Mouse (Mus musculus) heart, adult 2 months (tissue): Measurements from ENCODE around the gene Camk2d. TPM values are rescaled to one million over a fixed set of nuclear protein-coding genes. Genes with fewer than 3 reads are reported as not detected.

Experiments
- DNase-seq, 2 experiments: peaks; one replicate each; pipeline ENCODE4 v3.0.0; 2021
- H3K27ac ChIP-seq: fragments of 200-600 bp; 2 replicates; pipeline ENCODE4 v1.8.1; 2022
- H3K27me3 ChIP-seq: fragments of 200-500 bp; 2 replicates; pipeline ENCODE4 v1.6.1; 2012; ENCODE audit warnings: mild to moderate bottlenecking, low read length, inconsistent platforms, mixed read lengths; ENCODE audit not compliant: control insufficient read depth, insufficient read depth
- H3K36me3 ChIP-seq: fragments of 200-500 bp; 2 replicates; pipeline ENCODE4 v1.6.1; 2012; ENCODE audit warnings: low read length, inconsistent platforms; ENCODE audit not compliant: control insufficient read depth, insufficient read depth
- H3K4me1 ChIP-seq: fragments of 200-500 bp; 2 replicates; pipeline ENCODE4 v1.6.1; 2011; ENCODE audit warnings: low read length; ENCODE audit not compliant: control insufficient read depth, insufficient read depth
- H3K4me3 ChIP-seq: fragments of 200-600 bp; 2 replicates; pipeline ENCODE4 v1.8.1; 2022
- H3K79me2 ChIP-seq: fragments of 200-500 bp; replicated peaks from 2 replicates; pipeline ENCODE4 v1.6.1; 2012; ENCODE audit warnings: mild to moderate bottlenecking, inconsistent platforms, low read length, moderate library complexity, mixed read lengths; ENCODE audit not compliant: control insufficient read depth, insufficient read depth
- H3K9ac ChIP-seq: fragments of 200-500 bp; 2 replicates; pipeline ENCODE4 v1.6.1; 2012; ENCODE audit warnings: low read depth, mild to moderate bottlenecking, control low read depth, inconsistent platforms, low read length, mixed read lengths
- CTCF ChIP-seq: fragments of 200-600 bp; IDR thresholded peaks from 2 replicates; pipeline ENCODE4 v1.8.1; 2022; ENCODE audit warnings: antibody characterized with exemption, mild to moderate bottlenecking, moderate library complexity
- EP300 ChIP-seq: fragments of 200-500 bp; IDR thresholded peaks from 2 replicates; pipeline ENCODE4 v1.6.1; 2011; ENCODE audit warnings: low read depth, low read length, control low read depth; ENCODE audit not compliant: insufficient read depth
- POLR2A ChIP-seq: fragments of 200-500 bp; IDR thresholded peaks from 2 replicates; pipeline ENCODE4 v1.6.1; 2011; ENCODE audit warnings: mild to moderate bottlenecking, low read depth, low read length, control low read depth; ENCODE audit not compliant: insufficient read depth
- WGBS: fragments of 180-500 bp; shearing (Covaris S2); methylation state at CpG from one replicate; pipeline ENCODE4 v1.1.7; 2018; 5-methylcytosine and 5-hydroxymethylcytosine counted together
- intact Hi-C: fragments of 180-260 bp; cut with DNase I; formaldehyde crosslinking; loops from one replicate; pipeline ENCODE4 v1.15.1; 2025
- polyA plus RNA-seq: library from polyadenylated mRNA; depleted of rRNA; stranded (reverse); fragments of >200 nt; gene quantifications from 2 replicates; pipeline ENCODE4 v1.2.3, GENCODE M21; 2012
- total RNA-seq, 2 experiments: library from RNA; stranded (reverse); gene quantifications; 2 replicates each; pipeline ENCODE4 v1.2.3; 2021

Gene Camk2d
- total and polyA plus RNA-seq, 3 experiments: 131 to 135 (median 133) TPM

DNA sequence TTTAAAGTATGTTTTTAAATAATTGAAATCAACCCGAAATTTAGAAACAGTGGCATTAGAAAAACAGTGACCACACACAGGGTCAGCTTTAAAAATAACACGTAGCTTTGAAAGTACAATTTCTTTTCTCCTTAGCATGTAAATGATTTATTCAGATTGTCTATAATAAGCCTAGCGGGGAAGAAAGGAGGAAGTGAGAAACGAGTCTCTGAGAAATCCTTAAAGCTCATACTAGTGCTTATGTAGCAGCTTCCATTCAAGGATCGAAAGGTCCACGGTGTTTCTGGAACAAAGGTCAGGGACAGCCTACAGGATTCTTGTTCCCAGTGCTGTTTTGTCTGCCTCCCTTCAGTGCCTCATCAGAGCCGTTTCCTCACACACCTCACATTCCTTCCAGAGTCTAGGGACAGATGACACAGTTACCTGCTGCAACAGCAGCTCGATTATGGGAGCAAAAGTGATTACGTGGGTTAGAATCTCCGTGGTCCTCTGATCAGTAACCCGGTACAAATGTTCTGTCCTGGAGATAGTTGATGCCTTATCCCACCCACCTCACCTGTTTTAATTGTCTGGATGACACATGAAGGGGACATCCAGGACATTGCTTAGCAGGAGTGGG lies 17.5 kb downstream of the Camk2d start:
- Histone ChIP-seq H3K79me2 (peaks cover 3% of the 10 kb centered on the region), H3K9ac (no peak overlapping the region), H3K4me1 (peaks cover 26% of the 10 kb centered on the region), H3K27me3 (no peaks in the 10 kb centered on the region), H3K36me3 (peaks cover 40% of the 10 kb centered on the region), H3K27ac (peak overlapping the region; percentile 4; the same call in 1 of the 2 replicates), H3K4me3 (no peak overlapping the region)
- intact Hi-C loops: loop anchor here (5.0 kb wide), 1 partner anchor 79 kb away; no protein-coding TSS in a partner anchor
- WGBS: 43% methylated on average over 11 of the region's 11 CpGs
- no peak for TF ChIP-seq EP300
- no peak for TF ChIP-seq POLR2A
- TF ChIP-seq CTCF: no peak
- no peak for DNase-seq

DNA sequence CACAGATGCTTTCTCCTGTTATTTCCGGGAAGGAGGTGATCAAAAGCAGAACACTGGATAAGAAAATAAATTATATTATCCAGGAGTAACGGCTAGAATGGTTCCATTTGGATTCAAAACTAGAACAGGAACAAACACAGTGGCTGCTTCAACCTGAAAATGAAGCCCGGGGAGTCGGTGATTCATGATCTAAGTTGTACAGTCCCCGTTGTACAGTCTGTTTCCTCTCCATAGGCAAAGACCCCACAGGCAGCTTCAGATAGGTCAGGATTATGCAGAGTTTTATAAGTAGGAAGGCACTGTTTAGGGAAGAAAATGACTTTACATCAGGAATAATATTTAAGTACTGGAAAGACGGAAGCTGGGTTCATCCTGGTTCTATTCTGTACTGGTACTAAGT lies 19.2 kb downstream of the Camk2d start:
- no peak overlapping the region for H3K4me3 ChIP-seq
- peak overlapping the region; percentile 12; the same call in 1 of the 2 replicates for H3K27ac ChIP-seq

DNA sequence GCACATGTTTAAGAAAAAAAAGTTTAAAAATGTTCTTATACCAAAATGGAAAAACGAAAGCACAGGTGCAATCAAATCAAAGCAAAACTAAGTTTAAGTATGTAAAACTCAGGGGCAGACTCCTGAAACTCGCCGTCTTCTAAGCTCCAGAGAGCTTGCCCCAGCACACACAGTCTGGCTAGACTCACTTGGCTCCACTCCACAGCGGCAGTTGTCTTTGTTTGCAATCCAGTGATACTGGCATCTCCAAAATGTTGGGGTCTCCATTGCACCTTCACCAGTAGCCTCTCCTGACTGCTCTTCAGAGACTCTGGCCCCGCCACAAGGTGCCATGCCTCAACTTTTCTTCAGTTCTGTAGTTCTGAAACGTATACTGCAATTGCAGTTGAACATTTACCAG lies 24.1 kb downstream of the Camk2d start:
- H3K27me3 ChIP-seq: no peaks in the 10 kb centered on the region
- peaks cover 4% of the 10 kb centered on the region for H3K4me1 ChIP-seq
- H3K9ac ChIP-seq: no peak overlapping the region
- H3K79me2 ChIP-seq: peaks cover 6% of the 10 kb centered on the region
- intact Hi-C loops: no loop called here
- H3K27ac ChIP-seq: no peak overlapping the region
- DNase-seq: no peak
- WGBS: 87% methylated on average over 6 of the region's 6 CpGs
- no peak for TF ChIP-seq POLR2A
- TF ChIP-seq EP300: no peak
- no peak for TF ChIP-seq CTCF
- H3K36me3 ChIP-seq: peaks cover 25% of the 10 kb centered on the region
- no peak overlapping the region for H3K4me3 ChIP-seq

More for the DNA sequence above, 19.2 kb downstream of the Camk2d start:
- Histone ChIP-seq H3K36me3 (peaks cover 29% of the 10 kb centered on the region), H3K27me3 (no peaks in the 10 kb centered on the region), H3K79me2 (no peaks in the 10 kb centered on the region; the same call in 1 of the 2 replicates), H3K4me1 (peaks cover 16% of the 10 kb centered on the region), H3K9ac (no peak overlapping the region)
- 39% methylated on average over 6 of the region's 6 CpGs for WGBS
- no peak for DNase-seq
- intact Hi-C loops: no loop called here
- TF ChIP-seq POLR2A (no peak), EP300 (no peak), CTCF (no peak)

DNA sequence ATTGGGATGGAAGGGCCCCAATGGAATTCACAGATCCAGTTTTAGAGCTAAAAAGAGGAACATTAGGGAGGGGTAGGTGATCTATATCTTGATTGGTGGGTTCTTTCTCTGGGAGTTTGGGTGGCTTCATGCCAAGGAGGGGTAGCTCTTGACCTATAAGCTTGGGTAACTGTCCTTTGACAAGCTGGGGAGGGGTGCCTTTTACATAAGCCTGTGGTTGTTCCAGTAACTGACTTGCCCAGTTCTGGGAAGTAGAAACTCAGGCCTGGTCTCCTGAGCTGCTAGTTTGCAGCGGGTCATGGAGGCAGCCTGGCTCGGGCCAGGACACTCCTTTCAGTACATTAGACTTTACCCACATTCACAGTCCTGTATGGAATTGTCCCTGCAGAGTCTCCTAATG lies 26.4 kb downstream of the Camk2d start:
- intact Hi-C loops: no loop called here
- DNase-seq: no peak
- peaks cover 6% of the 10 kb centered on the region for H3K79me2 ChIP-seq
- H3K27me3 ChIP-seq: no peaks in the 10 kb centered on the region
- H3K4me1 ChIP-seq: peaks cover 6% of the 10 kb centered on the region
- TF ChIP-seq CTCF: no peak
- no peak for TF ChIP-seq POLR2A
- no peak for TF ChIP-seq EP300
- H3K9ac ChIP-seq: no peak overlapping the region
- peaks cover 22% of the 10 kb centered on the region for H3K36me3 ChIP-seq
- H3K4me3 ChIP-seq: no peak overlapping the region
- no peak overlapping the region for H3K27ac ChIP-seq
- WGBS: 83% methylated on average over 2 of the region's 2 CpGs

DNA sequence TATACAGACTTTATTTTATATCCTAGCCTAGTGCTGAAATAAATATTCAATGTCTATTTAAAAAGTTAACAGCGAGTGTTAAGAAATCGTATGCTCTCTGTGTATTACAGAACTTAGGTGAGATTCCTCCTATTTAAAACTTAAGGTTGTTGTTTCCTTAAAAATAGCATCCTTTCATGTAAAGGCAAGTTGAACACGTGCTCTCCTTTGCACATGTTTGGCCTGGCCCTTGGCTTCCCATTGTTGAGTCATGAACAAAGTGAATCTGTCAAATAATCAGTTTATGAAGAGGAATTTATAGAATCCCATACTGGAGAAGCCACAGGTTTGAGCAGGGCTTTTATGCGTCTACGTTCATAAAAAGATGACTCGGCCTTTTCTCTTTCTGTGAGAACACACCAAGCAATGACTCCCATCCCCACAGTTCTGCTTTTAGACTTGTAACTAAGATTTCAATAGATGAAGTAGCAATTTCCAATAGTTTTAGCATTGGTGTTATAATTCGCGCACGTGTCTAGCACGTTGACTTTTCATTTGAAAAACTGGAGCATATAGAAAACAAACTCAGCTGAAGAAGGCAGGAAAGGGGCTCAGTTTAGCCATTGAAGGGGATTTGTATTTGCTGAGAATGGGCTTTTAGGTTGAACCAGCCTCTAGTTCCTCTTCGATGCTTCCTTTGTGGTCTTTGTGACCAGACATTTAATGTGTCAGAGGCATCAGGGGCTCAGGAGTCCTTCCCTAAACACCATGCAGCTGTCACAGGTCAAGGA lies 29.1 kb downstream of the Camk2d start:
- Histone ChIP-seq H3K4me1 (peaks cover 15% of the 10 kb centered on the region), H3K4me3 (no peak overlapping the region), H3K27me3 (no peaks in the 10 kb centered on the region), H3K9ac (no peak overlapping the region), H3K79me2 (peaks cover 7% of the 10 kb centered on the region), H3K27ac (no peak overlapping the region), H3K36me3 (peaks cover 25% of the 10 kb centered on the region)
- WGBS: 87% methylated on average over 11 of the region's 11 CpGs
- TF ChIP-seq POLR2A (no peak), CTCF (no peak), EP300 (no peak)
- intact Hi-C loops: no loop called here
- no peak for DNase-seq

DNA sequence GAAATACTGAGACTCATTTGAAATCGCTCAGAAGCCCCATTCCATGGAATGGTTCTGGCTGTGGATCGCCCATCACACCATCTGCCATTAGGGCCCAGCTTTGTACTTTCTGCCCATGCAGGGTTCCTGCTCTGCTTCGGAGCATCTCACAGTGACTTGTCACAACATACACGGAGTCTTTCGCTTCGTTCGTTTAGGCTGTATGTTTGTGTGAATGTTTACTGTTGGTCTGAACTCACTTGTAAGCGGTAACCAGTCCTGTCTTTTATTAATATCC lies 29.6 kb downstream of the Camk2d start:
- no peak overlapping the region for H3K9ac ChIP-seq
- H3K4me3 ChIP-seq: no peak overlapping the region
- H3K36me3 ChIP-seq: peaks cover 25% of the 10 kb centered on the region
- no peaks in the 10 kb centered on the region for H3K27me3 ChIP-seq
- intact Hi-C loops: no loop called here
- DNase-seq: no peak
- WGBS: 85% methylated on average over 8 of the region's 8 CpGs
- TF ChIP-seq POLR2A: no peak
- no peak for TF ChIP-seq EP300
- no peak for TF ChIP-seq CTCF
- H3K79me2 ChIP-seq: peaks cover 7% of the 10 kb centered on the region
- H3K4me1 ChIP-seq: peaks cover 18% of the 10 kb centered on the region
- H3K27ac ChIP-seq: no peak overlapping the region
